Mouse (Mus musculus) ovary, postnatal 36 days (tissue): ENCODE data around the gene Gm17571.

Experiments
- DNase-seq: peaks from one replicate; pipeline ENCODE4 v3.0.0; 2022; ENCODE audit warnings: low spot score, mixed read lengths

The Gm17571 gene

DNA sequence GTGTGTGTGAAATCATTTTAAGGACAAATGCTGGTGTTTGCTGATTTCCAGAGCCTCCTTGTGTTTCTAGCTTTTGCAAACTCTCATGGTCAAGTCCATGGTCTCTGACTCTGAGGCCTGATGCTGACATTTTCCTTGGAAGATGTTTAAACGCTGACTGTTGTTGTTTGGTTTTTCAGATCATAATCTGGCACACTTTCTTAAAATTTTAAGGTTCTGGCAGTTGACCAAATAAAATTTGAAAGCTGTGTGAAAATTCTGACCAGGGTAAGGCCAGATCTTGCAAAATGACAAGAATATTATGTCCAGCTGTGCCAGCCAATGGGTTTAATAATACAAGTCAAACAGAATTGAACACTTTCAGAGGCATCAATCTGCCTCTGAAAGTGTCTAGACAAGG is 8.7 kb upstream of the Gm17571 start:
- DNase-seq = no peak

DNA sequence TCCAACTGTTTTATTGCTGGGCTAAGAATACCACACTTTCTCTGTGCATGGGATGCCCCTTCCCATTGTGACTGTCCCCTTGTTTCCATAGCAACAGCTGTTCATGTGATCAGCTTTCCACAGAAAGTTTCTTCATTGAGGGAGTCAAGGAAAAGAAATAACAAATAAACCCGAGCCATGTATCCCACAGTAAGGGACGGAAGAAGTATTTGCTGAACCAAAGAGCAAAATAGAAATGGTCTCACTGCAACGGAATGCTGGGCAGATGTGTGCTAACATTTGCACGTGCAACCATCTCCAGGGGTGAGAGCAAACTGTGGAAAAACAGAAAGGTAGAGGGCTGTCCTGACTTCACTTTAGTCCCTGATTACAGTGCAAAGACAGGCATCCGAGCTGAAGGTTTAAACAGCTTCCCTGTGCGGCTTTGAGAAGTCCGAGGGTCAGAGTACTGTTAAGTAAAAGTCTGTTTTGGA is 8.1 kb upstream of the Gm17571 start:
- DNase-seq = no peak

DNA sequence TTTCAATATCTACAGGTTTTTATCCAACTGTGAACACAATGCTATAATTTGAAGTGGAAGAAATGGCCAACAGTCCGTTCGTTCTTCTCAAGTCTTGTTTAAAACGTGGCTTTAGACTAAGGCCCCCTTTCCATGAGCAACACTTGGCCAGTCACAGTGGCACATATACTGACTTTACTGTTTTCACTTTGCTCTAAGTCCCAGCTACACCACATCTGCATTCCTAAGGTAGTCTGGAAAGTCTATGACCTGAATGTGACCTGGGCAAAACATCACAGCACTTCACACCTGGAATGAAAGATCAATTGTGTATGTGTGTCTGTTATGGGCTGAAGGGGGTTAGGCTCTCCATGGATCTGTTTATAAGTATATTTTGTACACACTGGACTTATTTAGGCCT is 2.2 kb upstream of the Gm17571 start:
- DNase-seq = no peak

DNA sequence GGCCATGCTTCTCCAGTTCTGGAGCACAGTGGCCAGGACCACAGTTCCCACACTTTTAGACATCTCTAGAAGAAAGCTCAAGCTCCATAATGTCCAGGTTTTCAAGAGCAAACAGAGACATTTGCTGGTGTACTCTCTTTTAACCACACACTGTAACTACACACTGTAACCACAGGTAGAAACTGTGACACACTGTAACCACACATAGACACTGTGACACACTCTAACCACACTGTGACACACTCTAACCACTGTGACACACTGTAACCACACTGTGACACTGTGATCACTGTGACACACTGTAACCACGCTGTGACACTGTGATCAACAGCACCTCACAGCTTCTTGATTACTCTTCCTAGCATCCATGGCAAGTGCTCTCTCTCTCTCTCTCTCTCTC is 317 bp downstream of the Gm17571 start:
- DNase-seq = no peak

DNA sequence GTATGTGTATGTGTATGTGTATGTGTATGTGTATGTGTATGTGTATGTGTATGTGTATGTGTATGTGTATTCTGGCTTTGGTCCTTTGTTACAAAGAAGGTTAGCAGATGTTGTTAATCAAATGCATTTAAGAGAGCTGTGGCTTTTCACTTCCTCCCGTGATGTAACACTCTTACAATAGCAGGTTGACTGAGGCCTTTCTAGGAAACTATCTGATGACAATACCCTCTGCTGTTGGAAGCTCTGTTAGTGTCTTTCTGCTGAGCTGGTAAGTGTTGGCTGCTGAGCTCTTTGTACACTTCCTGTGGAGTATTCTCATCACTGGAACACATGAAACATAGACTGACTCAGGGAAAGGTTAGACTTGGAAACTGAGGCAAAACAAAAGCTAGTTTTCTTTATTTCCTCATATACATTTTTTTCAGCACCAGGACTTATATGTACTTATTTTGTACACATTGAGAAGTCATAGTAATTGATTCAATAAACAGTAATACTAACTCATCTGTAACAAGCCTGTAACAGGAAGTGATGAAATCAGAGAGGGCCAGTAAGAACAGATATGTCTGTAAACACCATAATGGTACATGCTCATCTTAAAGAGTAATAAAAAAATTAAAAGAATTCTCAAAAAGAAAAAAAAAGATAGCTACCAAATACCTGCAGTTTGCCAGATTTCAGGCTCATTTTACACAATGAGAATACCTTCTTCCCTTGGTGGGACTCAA is 2.9 kb downstream of the Gm17571 start:
- DNase-seq = no peak

DNA sequence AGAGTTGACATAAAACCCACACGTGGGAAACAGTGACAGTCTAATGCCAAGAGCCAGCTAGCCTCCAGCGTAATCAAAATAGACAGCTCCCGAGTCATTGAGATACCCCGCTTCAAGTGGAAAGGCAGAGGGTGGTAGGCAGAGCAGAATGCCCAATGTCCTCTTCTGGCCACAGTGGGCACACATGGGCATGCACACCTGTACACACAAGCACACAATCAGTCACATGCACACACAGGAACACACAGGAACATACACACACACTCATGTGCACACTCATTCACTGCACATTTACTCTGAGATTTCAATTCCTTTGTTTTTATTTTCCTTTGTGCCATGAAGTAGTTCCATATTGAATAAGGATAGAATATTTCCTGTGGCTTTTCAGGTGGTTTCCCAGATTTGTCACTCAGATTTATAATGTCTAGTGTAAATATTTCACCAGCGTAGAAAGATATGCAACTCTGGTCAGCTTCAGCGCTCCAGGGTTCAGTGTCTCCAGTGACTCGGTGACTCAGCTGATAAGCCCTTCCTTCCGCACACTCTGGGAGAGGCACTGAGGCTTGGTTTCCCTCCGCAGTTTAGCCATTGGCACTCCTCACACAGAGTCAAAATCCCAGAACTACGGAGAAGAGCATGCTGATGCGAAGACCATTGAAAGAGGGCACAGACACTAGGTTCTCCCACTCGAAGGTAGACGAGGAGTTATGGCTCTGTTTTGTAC is 4.4 kb downstream of the Gm17571 start:
- no peak for DNase-seq

DNA sequence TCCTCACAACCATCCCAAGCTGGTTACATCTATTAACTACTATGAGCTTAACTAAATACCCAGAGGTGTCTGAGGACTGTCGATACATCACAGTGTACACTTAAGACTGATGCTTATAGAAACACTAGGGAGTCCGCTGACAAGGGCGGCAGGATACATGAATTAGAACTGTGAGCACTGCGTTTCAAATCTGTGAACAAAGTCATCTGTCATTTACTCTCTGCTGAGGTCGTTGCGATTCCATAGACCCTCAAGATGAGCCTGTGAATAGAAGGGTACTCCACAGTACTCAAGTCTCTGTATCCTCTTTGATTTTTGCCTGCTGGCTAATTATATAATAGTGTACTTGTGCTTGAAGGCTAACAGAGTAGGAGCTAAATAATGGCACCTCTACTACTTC is 5.6 kb downstream of the Gm17571 start:
- DNase-seq = no peak

DNA sequence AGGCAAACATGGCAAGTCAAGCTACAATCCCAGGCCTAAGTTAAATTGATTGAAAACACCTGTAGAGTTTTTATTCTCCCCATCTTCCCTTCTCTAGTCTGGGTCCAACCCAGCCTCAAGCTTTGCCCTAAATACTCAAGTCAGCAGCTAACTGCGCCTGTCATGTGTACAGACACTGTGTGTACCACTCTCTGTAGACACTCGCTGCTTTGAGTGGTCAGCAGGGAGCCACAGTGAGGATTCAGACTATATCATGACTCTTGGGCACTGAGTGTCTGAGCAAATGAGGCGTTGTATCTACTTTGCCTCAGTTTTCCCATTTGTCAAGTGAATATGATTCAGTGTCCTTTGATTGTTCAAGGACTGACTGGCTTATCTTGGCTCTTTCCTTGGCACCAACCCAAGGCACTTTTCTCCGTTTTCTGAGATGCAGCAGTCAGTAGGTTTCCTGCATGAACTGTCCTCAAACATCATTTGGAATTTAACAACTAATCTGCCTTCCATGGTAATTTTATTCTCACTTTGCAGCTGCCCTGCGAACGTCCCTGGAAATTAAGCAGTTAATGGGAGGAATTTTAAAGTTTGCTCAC is 13.0 kb downstream of the Gm17571 start:
- DNase-seq = no peak

DNA sequence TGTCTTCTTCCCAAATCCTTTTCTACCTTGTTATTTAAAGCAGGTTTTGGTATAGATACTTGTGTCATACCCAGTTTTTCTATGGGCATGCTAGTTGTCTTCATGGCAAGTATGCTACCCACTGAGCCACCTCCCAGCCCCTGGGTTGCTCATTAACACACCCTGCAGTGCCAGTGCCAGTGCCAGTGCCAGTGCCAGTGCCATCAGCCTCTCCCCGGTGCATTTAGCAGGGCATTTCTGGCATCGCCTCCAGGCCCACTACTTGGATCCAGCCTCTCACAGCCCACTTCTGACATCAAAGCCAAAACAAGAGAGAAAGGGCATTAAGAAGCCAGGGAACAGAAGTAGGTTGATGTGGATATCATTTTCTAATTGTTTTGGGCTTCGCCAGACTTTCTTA is 14.9 kb downstream of the Gm17571 start:
- DNase-seq = no peak

DNA sequence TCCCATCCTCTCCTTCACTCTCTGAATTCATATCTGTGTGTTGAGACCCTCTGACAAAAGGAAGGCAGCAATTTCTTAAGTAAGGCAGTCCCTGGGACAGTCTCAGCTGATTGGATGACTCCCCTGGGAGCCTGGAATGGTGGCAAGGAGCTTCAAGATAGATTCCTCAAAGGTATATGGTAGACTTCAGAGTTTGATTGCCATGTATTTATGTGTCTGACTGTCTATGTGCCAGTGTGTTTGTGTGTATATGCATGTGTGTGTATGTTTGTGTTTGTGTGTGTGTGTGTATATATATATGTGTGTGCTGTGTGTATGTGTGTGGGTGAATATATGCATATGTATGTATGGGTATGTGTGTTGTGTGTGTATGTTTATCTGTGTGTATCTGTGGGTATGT is 15.8 kb downstream of the Gm17571 start:
- no peak for DNase-seq

DNA sequence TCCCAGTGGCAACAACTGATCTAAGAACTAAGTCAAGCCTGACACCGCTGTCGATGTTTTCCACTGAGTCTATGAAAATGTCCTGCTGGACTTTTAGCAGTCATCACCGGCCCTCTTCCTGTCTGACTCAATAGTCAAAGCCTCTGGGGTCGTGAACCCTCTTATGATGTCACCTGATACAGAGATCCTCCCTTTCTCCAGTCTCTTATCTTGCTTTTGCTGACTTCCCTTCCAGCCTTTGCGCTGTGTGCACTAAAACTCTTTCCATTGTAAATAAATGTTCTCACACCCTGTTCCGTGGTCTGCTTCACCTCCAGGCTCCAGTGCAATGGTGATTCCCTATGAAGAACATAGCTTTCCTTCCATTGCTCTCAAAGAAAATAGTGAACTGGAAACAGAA is 16.3 kb downstream of the Gm17571 start:
- DNase-seq = no peak

DNA sequence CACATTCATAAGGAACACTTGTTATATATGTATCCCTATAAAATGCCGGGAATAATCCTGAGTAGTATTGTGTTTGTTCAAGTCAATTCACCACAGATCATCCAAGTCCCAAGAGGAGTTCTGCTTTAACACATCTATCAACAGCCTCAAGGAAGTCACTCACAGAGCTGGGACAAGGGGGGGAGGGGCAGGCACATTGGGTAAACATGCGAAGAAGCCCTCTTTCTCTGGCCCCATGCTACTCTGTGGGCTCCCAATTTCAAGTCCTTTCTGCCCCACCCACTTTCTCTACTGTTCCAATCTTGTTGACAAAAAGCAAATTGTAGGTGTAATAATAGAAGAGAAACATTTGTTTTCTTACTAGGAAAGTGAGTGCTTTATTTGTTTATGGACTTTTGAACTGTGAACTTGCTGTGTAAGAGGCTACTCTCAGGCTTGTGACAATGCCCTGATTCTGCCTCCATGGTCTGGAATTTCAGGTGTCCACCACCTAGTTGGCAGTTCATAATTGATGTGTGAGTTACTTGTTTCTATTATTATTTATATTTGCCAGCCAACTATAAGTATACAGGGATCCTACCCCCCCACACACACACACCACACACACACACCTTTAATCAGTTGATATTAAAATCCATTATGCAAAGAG is 17.0 kb downstream of the Gm17571 start:
- DNase-seq = no peak

DNA sequence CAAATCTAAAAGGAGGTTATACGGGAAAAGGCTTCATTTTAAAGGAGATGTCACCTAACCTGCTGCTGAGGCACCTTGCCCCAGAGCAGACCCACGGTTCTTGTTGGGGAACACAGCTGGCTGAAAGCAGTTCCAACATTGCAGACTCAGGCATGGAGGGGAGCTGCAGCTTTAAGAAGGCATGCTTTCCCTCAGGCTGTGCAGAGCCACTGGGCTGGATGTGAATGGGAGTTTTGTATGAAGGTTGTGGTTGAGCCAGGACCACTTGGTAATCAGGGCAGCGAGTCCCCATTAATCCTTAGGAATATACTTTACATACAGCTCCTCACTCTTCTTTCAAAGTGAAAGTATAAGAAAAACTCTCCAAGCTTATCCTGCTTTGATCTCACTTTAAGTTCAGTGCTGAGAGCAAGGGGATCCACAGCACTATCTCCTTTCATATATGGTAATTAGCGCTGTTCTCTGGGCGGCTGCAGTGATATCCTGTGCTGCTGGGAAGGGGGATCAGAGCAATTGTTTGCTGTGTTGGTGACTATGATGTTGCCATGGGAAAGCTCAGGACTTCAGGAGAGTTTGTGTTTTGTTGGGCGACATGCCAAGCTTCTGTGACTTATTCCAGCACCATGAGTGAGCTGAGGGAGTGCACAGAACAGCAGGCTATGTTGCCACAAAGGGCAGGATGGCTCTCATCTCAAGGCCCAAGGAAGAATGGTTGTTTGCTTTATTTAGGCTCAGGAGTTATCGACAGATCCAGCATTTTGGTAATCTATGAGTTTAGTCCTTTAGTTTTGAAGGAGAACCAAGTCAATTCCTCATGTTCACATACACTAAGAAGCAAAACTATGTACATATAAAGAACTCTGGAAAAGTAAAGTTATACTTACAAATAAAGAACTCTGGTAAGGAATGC is 21.3 kb downstream of the Gm17571 start:
- peak; percentile 37 for DNase-seq

DNA sequence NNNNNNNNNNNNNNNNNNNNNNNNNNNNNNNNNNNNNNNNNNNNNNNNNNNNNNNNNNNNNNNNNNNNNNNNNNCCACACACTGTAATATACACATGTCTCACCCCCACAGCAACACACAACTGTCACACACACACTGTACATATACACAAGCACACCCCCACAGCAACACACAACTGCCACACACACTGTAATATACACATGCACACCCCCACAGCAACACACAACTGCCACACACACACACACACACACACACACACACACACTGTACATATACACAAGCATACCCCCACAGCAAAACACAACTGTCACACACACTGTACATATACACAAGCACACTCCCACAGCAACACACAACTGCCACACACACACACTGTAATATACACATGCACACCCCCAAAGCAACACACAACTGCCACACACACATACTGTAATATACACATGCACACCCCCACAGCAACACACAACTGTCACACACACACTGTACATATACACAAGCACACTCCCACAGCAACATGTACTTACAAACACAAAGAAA is 32.3 kb downstream of the Gm17571 start:
- DNase-seq = no peak
